Mouse (Mus musculus) thymus, postnatal 10 days (tissue): ENCODE data around the gene Pm20d1.

Experiments used
- DNase-seq, 2 experiments: peaks; one replicate each; pipeline ENCODE4 v3.0.0; 2021; ENCODE audit warnings: low spot score in 2 of 2

The Pm20d1 gene

DNA sequence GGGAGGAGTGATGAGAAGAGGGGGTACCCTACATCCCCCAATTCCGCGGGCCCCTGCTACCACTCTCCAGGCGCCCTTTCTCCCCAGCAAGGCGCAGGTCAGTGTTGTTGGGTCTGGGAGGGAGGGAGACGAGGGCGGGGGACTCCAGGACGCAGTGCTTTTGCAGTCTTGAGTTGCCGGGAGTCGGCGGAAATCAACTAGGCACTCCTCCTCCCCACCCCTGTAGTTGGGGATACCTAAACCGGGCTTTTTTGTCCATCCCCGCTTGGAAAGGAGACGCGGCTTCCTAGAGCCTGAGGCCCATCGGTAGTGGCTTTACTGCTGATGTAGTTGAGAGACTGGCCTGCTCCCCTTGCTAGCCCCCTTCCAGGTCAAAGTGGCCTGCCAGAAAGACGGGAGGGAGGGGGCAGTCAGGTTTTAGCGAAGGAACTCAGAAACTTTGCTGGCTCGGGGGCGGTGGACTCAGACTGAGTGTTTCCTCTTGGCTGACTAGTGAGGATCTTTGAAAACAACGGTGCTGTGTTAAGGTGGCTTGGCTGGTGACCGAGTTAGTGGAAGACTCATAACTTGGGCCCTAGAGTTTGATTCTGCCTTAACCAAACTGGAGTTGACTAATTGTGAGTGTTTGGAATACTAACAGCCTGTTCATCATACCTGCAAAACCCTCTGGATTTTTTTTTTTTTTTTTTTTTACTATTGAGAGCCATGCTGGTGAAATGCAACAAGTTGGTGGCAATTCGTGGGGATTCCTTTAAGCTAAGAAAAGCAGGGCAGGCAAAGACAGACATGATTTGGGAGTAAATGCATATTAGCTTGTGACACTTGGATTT, 31.3 kb downstream of the Pm20d1 start:
- peak in 1 of 2 experiments; percentile 43 for DNase-seq

DNA sequence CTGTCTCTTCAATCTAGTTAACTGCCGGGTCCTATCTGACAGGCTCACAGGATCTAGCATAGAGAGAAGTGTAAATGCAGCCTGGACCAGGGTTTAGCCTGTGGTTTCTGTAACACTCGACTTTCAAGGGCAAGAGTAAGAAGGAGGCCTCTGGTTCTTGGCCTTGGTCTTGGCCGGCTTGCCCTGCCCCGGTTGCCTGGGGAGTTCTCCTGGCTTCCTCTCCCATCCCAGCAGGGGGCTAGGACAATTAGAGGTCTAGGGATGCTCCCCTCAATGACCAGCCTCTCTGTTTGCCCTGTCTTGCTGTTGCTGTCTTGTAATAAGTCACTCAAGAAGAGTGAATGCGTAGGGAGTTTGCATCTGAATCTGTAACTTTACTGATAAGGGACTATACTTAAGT, 32.1 kb downstream of the Pm20d1 start:
- no peak for DNase-seq

DNA sequence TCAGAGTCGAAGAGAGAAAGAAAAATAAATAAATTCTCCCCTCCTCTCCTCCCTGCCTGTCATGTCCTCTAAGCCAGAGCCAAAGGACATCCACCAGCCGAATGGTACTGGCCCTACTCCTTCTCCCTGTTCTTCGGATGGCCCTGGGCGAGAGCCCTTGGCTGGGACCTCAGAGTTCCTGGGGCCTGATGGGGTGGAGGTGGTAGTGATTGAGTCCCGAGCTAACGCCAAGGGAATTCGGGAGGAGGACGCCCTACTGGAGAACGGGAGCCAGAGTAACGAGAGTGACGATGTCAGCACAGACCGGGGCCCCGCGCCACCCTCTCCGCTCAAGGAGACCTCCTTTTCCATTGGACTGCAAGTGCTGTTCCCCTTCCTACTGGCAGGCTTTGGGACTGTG, 33.4 kb downstream of the Pm20d1 start:
- DNase-seq = no peak

DNA sequence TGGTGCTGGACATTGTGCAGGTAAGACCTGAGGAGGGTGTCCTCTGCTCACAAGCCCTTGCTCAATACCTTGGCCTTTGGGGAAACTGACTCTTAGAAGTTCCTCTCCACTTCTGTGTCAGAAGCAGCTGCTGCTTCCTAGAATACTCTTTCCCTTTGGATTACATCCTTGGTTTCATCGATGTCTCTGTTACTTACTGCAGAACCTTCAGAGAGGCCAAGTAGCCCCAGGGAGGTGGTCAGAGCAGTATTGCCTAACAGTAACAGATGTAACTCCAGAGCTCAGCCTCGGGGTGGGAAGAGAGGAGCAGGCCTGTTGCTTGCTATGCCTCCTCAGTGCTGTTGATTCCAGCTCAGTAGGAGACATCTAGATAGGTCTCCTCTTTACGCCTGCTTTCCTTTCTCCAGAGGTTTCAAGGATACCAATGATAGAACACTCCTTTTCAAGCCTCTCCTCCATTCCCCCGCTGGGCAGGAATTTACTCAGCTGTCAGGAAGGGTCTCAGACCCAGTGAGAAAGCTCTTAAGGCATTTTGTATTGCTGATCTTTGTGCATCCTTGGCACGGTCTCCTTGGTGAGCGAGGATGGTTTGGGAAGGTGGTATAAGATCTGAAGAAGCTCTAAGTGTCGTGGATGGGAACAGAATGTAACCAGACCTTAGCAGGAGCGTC, 33.9 kb downstream of the Pm20d1 start:
- no peak for DNase-seq

DNA sequence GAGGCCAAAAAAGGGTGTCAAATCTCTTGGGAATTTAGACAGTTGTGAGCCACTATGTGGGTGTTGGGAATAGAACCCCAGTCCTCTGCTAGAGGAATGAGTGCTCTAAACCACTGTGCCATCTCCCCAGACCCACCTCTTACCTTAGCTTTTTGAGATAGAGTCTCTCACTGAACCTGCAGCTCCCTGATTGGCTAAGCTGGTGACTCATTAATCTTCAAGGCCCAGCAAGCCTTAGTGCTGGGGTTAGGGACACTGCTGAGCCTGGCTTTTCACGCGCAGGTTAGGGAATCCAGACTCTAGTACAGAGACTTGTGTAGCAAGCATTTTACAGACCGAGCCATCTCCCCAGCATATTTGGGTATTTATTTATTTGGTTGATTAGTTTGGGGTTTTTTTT, 39.9 kb downstream of the Pm20d1 start:
- no peak for DNase-seq

DNA sequence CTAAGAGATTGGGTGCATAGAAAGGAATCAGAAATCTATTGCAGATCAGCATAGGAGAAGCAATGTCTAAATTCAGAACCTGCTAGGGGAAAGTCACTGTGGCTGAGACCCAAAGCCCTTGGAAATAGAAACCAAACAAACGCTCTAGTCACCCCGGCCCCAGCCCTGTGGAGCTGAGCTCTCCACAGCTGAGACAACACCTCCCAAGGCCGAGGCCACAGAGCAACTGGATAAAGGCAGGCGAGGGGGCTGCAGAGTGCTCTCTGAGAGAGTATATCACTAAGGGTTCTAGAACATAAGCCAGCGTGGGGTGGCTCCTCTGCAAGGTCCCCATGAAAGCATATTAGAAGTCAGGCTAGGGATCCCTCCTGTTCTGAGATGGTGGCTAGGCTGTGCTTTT, 41.4 kb downstream of the Pm20d1 start:
- no peak for DNase-seq

DNA sequence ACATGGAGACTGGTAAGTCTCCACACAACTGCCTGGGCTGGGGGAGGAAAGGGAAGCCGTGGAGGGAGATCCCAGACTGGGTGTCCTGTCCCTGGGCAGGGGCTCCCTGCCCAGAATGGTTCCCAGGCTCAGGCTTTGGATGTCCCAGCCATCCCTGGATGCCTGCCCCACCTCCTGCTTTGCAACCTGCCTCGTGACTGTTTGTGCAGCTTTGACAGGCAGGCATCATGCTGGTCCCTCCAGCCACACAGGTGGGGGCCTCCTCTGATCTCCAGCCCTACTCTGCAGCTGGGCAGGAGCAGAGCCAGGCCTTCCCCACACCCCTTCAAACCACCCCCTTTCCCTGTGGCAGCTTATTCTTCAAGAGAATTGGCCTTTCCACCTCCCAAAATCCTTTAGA, 42.1 kb downstream of the Pm20d1 start:
- no peak for DNase-seq

DNA sequence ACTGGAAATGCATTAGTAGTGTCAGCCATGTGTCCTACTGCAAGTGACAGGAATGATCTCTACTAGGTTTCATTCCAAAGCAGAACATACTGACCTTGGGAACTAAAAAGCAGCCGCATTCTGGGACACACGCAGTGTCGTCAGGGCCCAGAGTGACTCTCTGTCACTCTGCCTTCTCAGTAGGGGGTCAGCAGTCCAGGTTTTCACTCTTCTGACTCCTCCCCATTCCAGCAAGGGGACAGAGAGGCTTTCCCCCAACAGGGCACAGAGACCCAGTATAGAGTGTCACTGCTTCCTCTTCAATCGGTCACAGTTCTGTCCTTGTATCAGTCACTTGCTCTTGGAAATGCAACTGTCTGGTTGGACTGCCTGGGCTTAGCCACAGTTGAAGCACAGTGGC, 45.0 kb downstream of the Pm20d1 start:
- DNase-seq = no peak

DNA sequence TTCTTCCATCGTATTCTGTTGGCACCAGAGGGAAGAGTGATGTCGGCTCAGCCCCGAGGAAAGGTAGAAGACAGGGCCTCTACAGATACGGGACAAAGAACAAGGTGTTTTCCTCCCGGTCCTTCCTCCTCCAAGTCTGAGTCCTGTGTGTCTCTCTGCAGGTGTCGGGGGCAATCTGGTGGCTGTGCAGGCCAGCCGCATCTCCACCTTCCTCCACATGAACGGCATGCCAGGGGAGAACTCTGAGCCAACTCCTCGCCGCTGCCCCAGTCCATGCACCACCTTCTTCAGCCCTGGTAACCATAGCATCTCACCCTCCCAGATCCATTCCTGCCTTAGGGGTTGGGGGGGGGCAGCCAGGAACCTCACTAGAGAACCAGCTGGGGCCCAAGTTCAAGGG, 46.6 kb downstream of the Pm20d1 start:
- no peak for DNase-seq

DNA sequence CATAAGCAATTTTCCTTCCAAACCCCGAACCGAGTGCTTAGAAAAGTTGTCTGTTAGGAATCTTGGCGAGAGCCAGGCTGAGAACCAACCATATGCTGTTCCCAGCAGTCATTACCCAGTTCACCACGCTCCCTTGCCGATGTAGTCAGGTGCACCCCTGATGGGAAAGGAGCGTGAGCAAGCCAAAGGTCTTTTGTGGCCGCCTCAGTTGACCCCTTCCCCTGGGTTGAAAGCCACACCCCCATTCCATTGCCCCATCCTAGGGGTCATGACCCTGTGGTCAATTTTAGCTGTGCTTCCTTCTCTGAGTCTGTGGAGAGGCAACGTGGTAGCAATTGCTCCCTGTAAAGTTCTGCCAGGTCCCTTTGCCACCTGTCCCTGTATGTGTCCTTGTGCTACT, 47.7 kb downstream of the Pm20d1 start:
- no peak for DNase-seq

DNA sequence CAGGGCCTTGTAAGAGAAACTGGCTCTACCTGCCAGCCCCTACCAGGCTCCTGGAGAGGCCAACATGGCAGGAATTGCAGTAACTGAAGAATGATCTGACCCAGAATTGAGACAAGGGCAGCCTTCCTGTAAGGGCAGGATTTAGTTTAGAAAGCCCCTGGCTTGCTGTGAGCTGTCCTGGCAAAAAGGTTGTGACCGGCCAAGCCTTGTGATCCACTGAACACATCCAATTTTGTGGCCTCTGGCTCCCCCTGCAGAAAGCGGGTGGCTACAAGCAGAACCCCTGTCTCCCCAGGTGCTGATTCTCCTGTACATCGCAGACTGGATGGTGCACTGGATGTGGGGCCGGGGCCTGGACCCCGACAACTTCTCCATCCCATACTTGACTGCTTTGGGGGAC, 49.1 kb downstream of the Pm20d1 start:
- DNase-seq = peak; percentile 10 to 47

DNA sequence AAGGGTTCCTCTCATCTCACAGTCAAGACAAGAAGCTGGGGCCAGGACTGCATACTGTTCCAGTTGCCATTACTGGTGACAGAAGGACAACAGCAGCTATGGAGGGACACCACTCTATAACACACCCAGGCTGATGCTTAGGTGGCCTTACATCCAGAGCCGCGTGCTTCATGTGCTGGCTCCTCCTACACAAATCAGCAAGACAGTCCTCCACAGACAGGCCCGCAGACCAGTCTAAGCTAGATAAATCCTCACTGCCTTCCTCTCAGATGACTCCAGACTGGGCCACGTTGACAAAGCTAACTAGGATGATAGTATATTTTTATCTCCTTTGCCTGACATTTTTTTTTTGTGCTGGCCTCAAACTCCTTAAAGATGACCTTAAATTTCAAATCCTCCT, 64.6 kb downstream of the Pm20d1 start:
- no peak for DNase-seq

DNA sequence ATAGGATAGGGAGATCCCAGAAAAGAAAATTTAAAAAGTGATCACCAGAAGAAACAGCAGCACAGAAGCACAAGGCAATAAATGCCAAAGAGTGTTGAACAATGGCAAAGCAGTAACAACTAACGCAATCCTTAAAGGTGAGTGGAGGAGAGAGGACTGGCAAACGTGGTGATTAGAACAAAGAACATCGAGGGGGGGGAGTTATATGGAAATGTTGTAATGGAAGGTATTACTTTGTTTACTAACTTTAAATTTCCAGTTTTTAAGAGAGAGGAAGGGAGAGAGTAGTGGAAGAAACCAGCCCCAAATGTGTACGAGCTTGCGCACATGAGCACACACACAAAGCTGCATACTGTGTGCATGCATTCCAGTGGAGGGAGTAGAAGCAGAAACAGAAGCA, 68.4 kb downstream of the Pm20d1 start:
- no peak for DNase-seq

DNA sequence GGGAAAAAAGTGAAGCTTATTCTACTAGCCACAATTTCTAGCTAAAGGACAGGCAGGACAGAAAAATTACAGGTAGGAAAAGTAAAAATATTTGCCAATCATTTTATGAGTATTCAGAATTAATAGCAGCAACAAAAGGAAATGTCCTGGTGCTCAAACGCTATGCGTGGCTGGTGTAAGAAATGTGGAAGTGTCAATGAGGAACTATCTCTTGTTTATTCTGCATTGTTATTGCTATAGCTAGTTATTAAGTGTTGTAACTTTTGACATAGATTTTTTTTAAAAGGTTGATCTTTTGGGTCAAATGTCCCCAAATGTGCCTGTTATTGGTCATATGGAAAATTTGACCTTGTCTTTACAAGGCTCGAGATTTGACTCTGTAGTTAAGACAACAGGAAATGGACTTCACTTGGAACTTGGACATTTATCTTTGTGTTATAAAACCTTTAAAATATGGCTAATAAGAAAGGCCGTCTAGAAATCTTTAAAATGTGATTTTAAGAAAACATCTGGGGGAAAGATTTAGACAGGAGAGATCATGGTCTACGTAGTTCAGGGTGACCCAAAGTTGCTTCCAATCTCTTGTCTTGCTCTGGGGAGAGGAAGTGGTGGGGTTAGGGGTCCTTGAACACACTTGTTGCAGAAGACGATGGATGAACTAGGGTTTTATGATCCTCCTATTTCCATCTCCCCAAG, 69.3 kb downstream of the Pm20d1 start:
- DNase-seq = peak in 1 of 2 experiments; percentile 6

DNA sequence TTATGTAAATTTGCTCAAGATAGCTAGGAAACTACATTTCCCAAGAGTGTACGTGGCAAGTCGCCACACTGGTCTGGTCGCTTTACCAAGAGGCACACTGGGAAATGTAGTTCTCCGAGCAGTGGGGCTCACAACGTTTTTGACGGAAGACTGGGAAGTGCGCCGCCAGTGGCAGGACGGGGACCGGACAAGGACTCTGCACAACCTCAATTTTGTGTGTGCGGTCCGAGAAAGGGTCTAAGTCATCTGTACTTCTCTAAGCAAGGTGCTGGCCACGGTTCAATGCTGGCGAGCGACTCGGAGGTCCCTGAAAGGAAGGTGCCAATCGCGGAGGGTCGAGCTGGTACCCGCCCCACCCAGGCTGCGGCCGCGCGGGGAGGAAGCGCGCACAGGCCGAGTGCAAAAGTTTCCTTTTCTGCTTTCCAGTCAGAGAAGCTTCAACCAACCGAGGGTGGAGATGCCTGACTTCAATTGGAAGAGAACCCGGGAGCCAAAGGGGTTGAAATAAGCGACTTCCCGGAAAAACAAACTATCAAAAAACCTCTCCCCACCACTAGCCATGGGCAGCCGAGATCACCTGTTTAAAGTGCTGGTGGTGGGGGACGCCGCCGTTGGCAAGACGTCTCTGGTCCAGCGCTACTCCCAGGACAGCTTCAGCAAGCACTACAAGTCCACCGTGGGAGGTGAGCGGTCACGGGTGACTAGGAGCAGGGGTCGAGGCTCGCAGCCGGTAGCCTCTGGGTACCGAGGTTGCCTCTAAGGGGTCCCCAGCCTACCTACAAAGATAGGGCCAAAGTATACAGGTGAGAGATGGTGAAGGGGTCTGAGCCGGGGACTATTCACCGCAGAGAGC, 70.1 kb downstream of the Pm20d1 start, which contains the start of gene Rab29:
Gene Rab29 (plus strand): TSS at position 132 of the 853 bp plus-strand sequence.
- DNase-seq = peak; percentile 80 to 90

DNA sequence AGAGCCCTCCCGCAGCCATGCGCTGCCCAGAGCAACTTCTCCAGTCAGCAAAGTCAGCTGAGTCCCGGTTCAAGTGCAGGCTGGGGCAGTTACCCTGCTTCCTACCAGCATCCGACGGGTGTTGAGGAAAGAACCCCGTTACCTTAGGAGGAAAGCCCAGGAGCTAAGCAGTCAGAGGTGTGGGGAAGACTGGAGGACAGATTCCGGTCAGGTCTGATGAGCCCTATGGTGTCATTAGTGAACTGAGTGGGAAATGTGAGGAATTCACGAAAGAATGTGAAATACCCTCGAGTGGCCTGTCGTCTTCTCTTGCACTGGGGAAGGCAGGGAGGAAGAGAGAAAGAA, 70.7 kb downstream of the Pm20d1 start:
- peak in 1 of 2 experiments; percentile 11 for DNase-seq

DNA sequence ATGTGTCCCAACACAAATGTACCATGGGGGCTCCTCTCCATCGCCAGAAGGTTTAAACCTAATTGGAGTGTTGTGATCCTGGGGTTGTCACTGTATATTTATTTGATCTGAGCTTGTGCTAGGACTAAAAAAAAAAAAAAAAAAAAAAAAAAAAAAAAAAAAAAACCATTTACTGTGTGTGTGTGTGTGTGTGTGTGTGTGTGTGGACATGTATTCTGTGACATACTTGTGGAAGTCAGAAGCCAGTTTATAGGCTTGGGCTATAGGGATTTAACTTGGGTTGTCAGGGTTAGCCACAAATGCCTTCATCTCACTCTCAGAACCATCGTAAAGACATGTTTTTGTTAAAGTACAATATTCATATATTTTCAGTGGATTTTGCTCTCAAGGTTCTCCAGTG, 72.4 kb downstream of the Pm20d1 start:
- DNase-seq = no peak
